ENCODE assay signal across 26 mouse cellular contexts in the genomic region with DNA sequence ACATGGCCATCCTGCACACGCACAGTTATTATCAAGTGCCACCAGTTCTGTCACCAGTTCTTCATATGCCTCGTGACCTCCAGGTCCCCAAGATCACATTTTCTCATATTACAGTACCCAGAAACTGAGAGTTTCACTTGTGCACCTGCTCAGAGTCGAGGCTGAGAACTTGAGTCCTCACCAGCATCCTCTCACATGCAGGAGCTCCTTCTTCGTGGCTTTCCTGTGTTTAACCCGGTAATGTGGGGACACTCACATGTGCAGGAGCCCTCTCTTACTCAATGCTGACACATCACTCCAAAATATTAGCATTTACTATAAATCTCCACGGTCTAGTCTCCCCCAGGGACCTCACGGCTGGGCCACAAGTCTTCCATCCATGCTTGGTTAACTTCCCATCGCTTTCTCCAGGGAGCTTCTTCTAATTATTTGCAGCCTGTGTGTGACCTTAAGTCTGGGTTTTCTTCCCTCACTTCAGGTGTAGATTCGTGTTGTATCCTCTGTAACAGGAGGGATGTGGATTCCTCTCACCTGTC.
DNase-seq lines count a peak whose midpoint lies in the region; ATAC-seq and TF ChIP-seq lines count a peak whose summit lies in the region.
"Had no signal": no experiment of that assay in that cellular context is flagged by ENCODE, and none has a peak within 500 bp of the region (broad histone marks: within the 10 kb centered on the region; RNA-seq: fewer than 3 reads in every experiment).

No protein-coding gene starts in this region.

- no peaks in the 10 kb centered on the region for H3K27me3 ChIP-seq in kidney, embryonic 15.5 days
- no peaks in the 10 kb centered on the region for H3K27me3 ChIP-seq in spleen, adult 2 months (ENCODE audit: control insufficient read depth, insufficient read depth, low read length)
- H3K27me3 ChIP-seq in liver, postnatal 0 days (ENCODE audit: insufficient read depth, low read length) = no peaks in the 10 kb centered on the region
- H3K27me3 ChIP-seq: forebrain, embryonic 13.5 days; heart, embryonic 13.5 days had no signal

- no peak for TF ChIP-seq POLR2A in spleen, adult 2 months (IDR thresholded peaks at IDR 0.05; ENCODE audit: low read depth, low read length)

- no peak overlapping the region for H3K4me3 ChIP-seq in kidney, embryonic 15.5 days (replicated peaks)
- H3K4me3 ChIP-seq in spleen, adult 2 months (ENCODE audit: extremely low read depth, insufficient read depth, insufficient read length) = no peak overlapping the region
- H3K4me3 ChIP-seq in liver, postnatal 0 days (ENCODE audit: low read depth, low read length) = no peak overlapping the region
- H3K4me3 ChIP-seq: forebrain, embryonic 10.5 days; forebrain, embryonic 13.5 days; heart, adult 2 months; heart, embryonic 10.5 days; heart, embryonic 13.5 days had no signal

- no peaks in the 10 kb centered on the region for H3K4me1 ChIP-seq in kidney, embryonic 15.5 days
- peaks cover 24% of the 10 kb centered on the region for H3K4me1 ChIP-seq in spleen, adult 2 months (ENCODE audit: control insufficient read depth, insufficient read depth, insufficient read length)
- H3K4me1 ChIP-seq in liver, postnatal 0 days (ENCODE audit: insufficient read depth) = peaks cover 4% of the 10 kb centered on the region; the same call in 1 of the 2 replicates
- H3K4me1 ChIP-seq: forebrain, embryonic 10.5 days; forebrain, embryonic 13.5 days; heart, embryonic 10.5 days; heart, embryonic 13.5 days had no signal

- H3K9ac ChIP-seq in kidney, embryonic 15.5 days = no peak overlapping the region
- H3K9ac ChIP-seq in liver, postnatal 0 days (replicated peaks) = no peak overlapping the region
- H3K9ac ChIP-seq: forebrain, embryonic 13.5 days; heart, embryonic 13.5 days; hindbrain, embryonic 14.5 days had no signal

- no peak overlapping the region for H3K4me2 ChIP-seq in kidney, embryonic 15.5 days
- no peak overlapping the region for H3K4me2 ChIP-seq in liver, postnatal 0 days (ENCODE audit: low read depth, low read length)
- H3K4me2 ChIP-seq: forebrain, embryonic 13.5 days; heart, embryonic 13.5 days; hindbrain, embryonic 14.5 days had no signal

- peak; percentile 14 for DNase-seq in kidney, adult 18-20 months
- DNase-seq in kidney, postnatal 10 days = no peak
- no peak for DNase-seq in kidney, postnatal 4 days
- DNase-seq in spleen, adult 2 months (ENCODE audit: low read depth in 1 of 2, low spot score in 2 of 2) = peak in 1 of 2 experiments; percentile 33
- DNase-seq in spleen, adult 18-20 months = no peak
- DNase-seq in liver, postnatal 0 days = no peak
- no peak for DNase-seq in urinary bladder, postnatal 10 days (ENCODE audit: low spot score)
- DNase-seq: adrenal gland, adult 8-10 months; adrenal gland, postnatal 25 days; cerebellum, adult 18-20 months; cerebellum, adult 9-10 months; cerebellum, postnatal 14 days; gastrocnemius, postnatal 10 days; gastrocnemius, postnatal 36 days; heart, adult 2 months; heart, postnatal 14 days; heart, postnatal 4 days had no signal

- H3K9me3 ChIP-seq in kidney, embryonic 15.5 days (replicated peaks) = no peaks in the 10 kb centered on the region
- H3K9me3 ChIP-seq in liver, postnatal 0 days (ENCODE audit: low read length) = no peaks in the 10 kb centered on the region
- H3K9me3 ChIP-seq: forebrain, embryonic 10.5 days; forebrain, embryonic 13.5 days; heart, embryonic 10.5 days; heart, embryonic 13.5 days had no signal

- ATAC-seq in kidney, embryonic 15.5 days (replicated peaks; ENCODE audit: low FRiP score) = peak; percentile 25; the same call in 1 of the 2 replicates
- ATAC-seq in liver, postnatal 0 days = no peak
- ATAC-seq: activated CD4-positive, CD25-positive, alpha-beta regulatory T cell, adult 4 months; CD4-positive, CD25-positive, alpha-beta regulatory T cell, adult 4 months; forebrain, embryonic 13.5 days; forebrain, embryonic 16.5 days had no signal

- no peaks in the 10 kb centered on the region for H3K36me3 ChIP-seq in kidney, embryonic 15.5 days
- peaks cover 11% of the 10 kb centered on the region for H3K36me3 ChIP-seq in spleen, adult 2 months (ENCODE audit: control insufficient read depth, insufficient read depth, low read length)
- H3K36me3 ChIP-seq in liver, postnatal 0 days (replicated peaks; ENCODE audit: insufficient read depth, low read length) = no peaks in the 10 kb centered on the region
- H3K36me3 ChIP-seq: forebrain, embryonic 10.5 days; heart, embryonic 10.5 days; heart, embryonic 13.5 days had no signal

- no peak for TF ChIP-seq CTCF in spleen, adult 2 months (IDR thresholded peaks at IDR 0.05; ENCODE audit: extremely low read depth, insufficient read depth, insufficient read length, insufficient replicate concordance)
- no peak for TF ChIP-seq CTCF in liver, postnatal 0 days (IDR thresholded peaks at IDR 0.05; ENCODE audit: low read depth)

- peak overlapping the region; percentile 22; the same call in 1 of the 2 replicates for H3K27ac ChIP-seq in kidney, embryonic 15.5 days
- peak overlapping the region; percentile 43; the same call in 1 of the 2 replicates for H3K27ac ChIP-seq in spleen, adult 2 months (ENCODE audit: insufficient read depth, low read length)
- H3K27ac ChIP-seq in liver, postnatal 0 days (ENCODE audit: low read depth) = no peak overlapping the region
- H3K27ac ChIP-seq: forebrain, embryonic 10.5 days; forebrain, embryonic 13.5 days; heart, adult 2 months; heart, embryonic 10.5 days; heart, embryonic 13.5 days; hindbrain, embryonic 14.5 days had no signal

- TF ChIP-seq EP300 in liver, postnatal 0 days (IDR thresholded peaks at IDR 0.05; ENCODE audit: low read depth) = no peak

- 71% methylated on average over 9 of the region's 9 CpGs for WGBS in kidney, embryonic 15.5 days
- 22% methylated on average over 9 of the region's 9 CpGs for WGBS in spleen, adult 2 months
- WGBS in liver, postnatal 0 days (ENCODE audit: insufficient replicate concordance) = 58% methylated on average over 9 of the region's 9 CpGs
